Mouse (Mus musculus) liver, embryonic 11.5 days (tissue): Measurements from ENCODE around the gene Secisbp2. TPM values are rescaled to one million over a fixed set of nuclear protein-coding genes. Genes with fewer than 3 reads are reported as not detected.
A peak's percentile ranks its signal among the peaks of the same experiment; 100 is the strongest.

Experiments used
- ATAC-seq: fragments of 200-750 bp; cut with Nextera tagmentation; replicated peaks from 2 replicates; pipeline ENCODE4 v1.8.0; 2017; ENCODE audit warnings: moderate number of reproducible peaks, mild to moderate bottlenecking, moderate TSS enrichment, moderate library complexity; ENCODE audit not compliant: low FRiP score
- DNase-seq: peaks from one replicate; pipeline ENCODE4 v3.0.0-alpha.2; 2017; ENCODE audit warnings: low spot score
- H3K27ac ChIP-seq: fragments of 300-500 bp; sonication (generic); 2 replicates; pipeline ENCODE4 v1.5.1; 2014; ENCODE audit warnings: mild to moderate bottlenecking, low read depth, low read length, control low read depth
- H3K27me3 ChIP-seq: fragments of 300-500 bp; sonication (generic); replicated peaks from 2 replicates; pipeline ENCODE4 v1.6.1; 2014; ENCODE audit warnings: low read length, mixed read lengths; ENCODE audit not compliant: control insufficient read depth, insufficient read depth
- H3K36me3 ChIP-seq: fragments of 300-500 bp; sonication (generic); 2 replicates; pipeline ENCODE4 v1.6.1; 2014; ENCODE audit warnings: mild to moderate bottlenecking, low read length, moderate library complexity, mixed read lengths; ENCODE audit not compliant: control insufficient read depth, insufficient read depth
- H3K4me1 ChIP-seq: fragments of 300-500 bp; sonication (generic); replicated peaks from 2 replicates; pipeline ENCODE4 v1.6.1; 2014; ENCODE audit warnings: low read length, mixed read lengths; ENCODE audit not compliant: control insufficient read depth, insufficient read depth
- H3K4me2 ChIP-seq: fragments of 300-500 bp; sonication (generic); 2 replicates; pipeline ENCODE4 v1.6.1; 2014; ENCODE audit warnings: mild to moderate bottlenecking, control low read depth, moderate library complexity
- H3K4me3 ChIP-seq: fragments of 300-500 bp; sonication (generic); 2 replicates; pipeline ENCODE4 v1.5.1; 2014; ENCODE audit warnings: low read depth, low read length, control low read depth
- H3K9ac ChIP-seq: fragments of 300-500 bp; sonication (generic); 2 replicates; pipeline ENCODE4 v1.6.1; 2014; ENCODE audit warnings: low read depth, low read length, control low read depth
- H3K9me3 ChIP-seq: fragments of 300-500 bp; sonication (generic); 2 replicates; pipeline ENCODE4 v1.6.1; 2016; ENCODE audit warnings: low read length, inconsistent platforms, mixed read lengths; ENCODE audit not compliant: control insufficient read depth
- WGBS: fragments of 180-500 bp; shearing (Covaris S2); extraction: QIAGEN DNeasy Blood & Tissue Kit; methylation state at CpG from one replicate; pipeline ENCODE4 v1.1.7; 2014; 5-methylcytosine and 5-hydroxymethylcytosine counted together
- polyA plus RNA-seq: library from polyadenylated mRNA; unstranded; fragments of >200 nt; fragmentation: Nextera tagmentation; extraction: Ambion mirVana; gene quantifications from 2 replicates; pipeline ENCODE4 v1.2.1, GENCODE M21; 2014

Secisbp2 gene
- polyA plus RNA-seq, 1 experiment from 2014 or later, result 36.1 TPM

- WGBS, result 0% methylated on average over 7 of the region's 7 CpGs
- H3K27ac ChIP-seq, result peak overlapping the region; percentile 77
- peak overlapping the region; percentile 68 for H3K4me3 ChIP-seq
- ATAC-seq (no peak), DNase-seq (no peak)
- H3K27me3 ChIP-seq, result no peaks in the 10 kb centered on the region
- peak overlapping the region; percentile 83 for H3K9ac ChIP-seq
- H3K36me3 ChIP-seq, result no peaks in the 10 kb centered on the region; the same call in 1 of the 2 replicates
- H3K9me3 ChIP-seq, result no peaks in the 10 kb centered on the region
- H3K4me1 ChIP-seq, result peaks cover 14% of the 10 kb centered on the region
- H3K4me2 ChIP-seq, result peak overlapping the region; percentile 73
These were observed 5.6 kb upstream of the Secisbp2 start for GRCm38 (mm10) chr13:51645872-51646271.

GRCm38 (mm10) chr13:51646362-51647027 lies 5.0 kb upstream of the Secisbp2 start:
- Histone ChIP-seq H3K36me3 (no peaks in the 10 kb centered on the region; the same call in 1 of the 2 replicates), H3K4me2 (peak overlapping the region; percentile 73), H3K27me3 (no peaks in the 10 kb centered on the region), H3K9ac (peak overlapping the region; percentile 83), H3K9me3 (no peaks in the 10 kb centered on the region), H3K4me3 (peak overlapping the region; percentile 68), H3K27ac (peak overlapping the region; percentile 71), H3K4me1 (peaks cover 14% of the 10 kb centered on the region)
- ATAC-seq, result no peak
- no peak for DNase-seq
- WGBS, result 15% methylated on average over 3 of the region's 3 CpGs

GRCm38 (mm10) chr13:51647770-51648169 lies 3.7 kb upstream of the Secisbp2 start:
- Histone ChIP-seq H3K27ac (peak overlapping the region; percentile 71), H3K4me3 (peak overlapping the region; percentile 68), H3K4me2 (peak overlapping the region; percentile 73), H3K4me1 (peaks cover 16% of the 10 kb centered on the region), H3K36me3 (peaks cover 3% of the 10 kb centered on the region; the same call in 1 of the 2 replicates), H3K9me3 (no peaks in the 10 kb centered on the region), H3K9ac (peak overlapping the region; percentile 79), H3K27me3 (no peaks in the 10 kb centered on the region)
- DNase-seq, result no peak
- WGBS, result 62% methylated on average over 3 of the region's 3 CpGs
- ATAC-seq, result no peak

GRCm38 (mm10) chr13:51648237-51648636 lies 3.3 kb upstream of the Secisbp2 start:
- H3K9ac ChIP-seq, result peak overlapping the region; percentile 51
- DNase-seq (no peak), ATAC-seq (no peak)
- H3K27ac ChIP-seq, result peak overlapping the region; percentile 71
- 61% methylated on average over 4 of the region's 4 CpGs for WGBS
- peak overlapping the region; percentile 73 for H3K4me2 ChIP-seq
- peaks cover 7% of the 10 kb centered on the region; the same call in 1 of the 2 replicates for H3K36me3 ChIP-seq
- peak overlapping the region; percentile 68 for H3K4me3 ChIP-seq
- no peaks in the 10 kb centered on the region for H3K9me3 ChIP-seq
- H3K4me1 ChIP-seq, result peaks cover 17% of the 10 kb centered on the region
- H3K27me3 ChIP-seq, result no peaks in the 10 kb centered on the region

- peaks cover 17% of the 10 kb centered on the region for H3K4me1 ChIP-seq
- H3K4me3 ChIP-seq, result no peak overlapping the region
- no peaks in the 10 kb centered on the region for H3K9me3 ChIP-seq
- H3K27me3 ChIP-seq, result no peaks in the 10 kb centered on the region
- ATAC-seq (no peak), DNase-seq (no peak)
- H3K27ac ChIP-seq, result no peak overlapping the region; the same call in 1 of the 2 replicates
- 31% methylated on average over 1 of the region's 1 CpGs for WGBS
- peak overlapping the region; percentile 27 for H3K4me2 ChIP-seq
- H3K36me3 ChIP-seq, result peaks cover 17% of the 10 kb centered on the region; the same call in 1 of the 2 replicates
- H3K9ac ChIP-seq, result no peak overlapping the region
These were observed 1.8 kb upstream of the Secisbp2 start for GRCm38 (mm10) chr13:51649740-51650139.

- DNase-seq (no peak), ATAC-seq (no peak)
- no peaks in the 10 kb centered on the region for H3K9me3 ChIP-seq
- H3K36me3 ChIP-seq, result peaks cover 40% of the 10 kb centered on the region
- no peak overlapping the region for H3K9ac ChIP-seq
- no peak overlapping the region for H3K4me3 ChIP-seq
- no peaks in the 10 kb centered on the region for H3K27me3 ChIP-seq
- H3K27ac ChIP-seq, result no peak overlapping the region
- peaks cover 10% of the 10 kb centered on the region for H3K4me1 ChIP-seq
- H3K4me2 ChIP-seq, result no peak overlapping the region
- 93% methylated on average over 6 of the region's 6 CpGs for WGBS
These were observed 1.7 kb downstream of the Secisbp2 start for GRCm38 (mm10) chr13:51653159-51653558.

GRCm38 (mm10) chr13:51653961-51654360 lies 2.5 kb downstream of the Secisbp2 start:
- Histone ChIP-seq H3K4me1 (peaks cover 8% of the 10 kb centered on the region), H3K4me2 (no peak overlapping the region), H3K9me3 (no peaks in the 10 kb centered on the region), H3K27ac (no peak overlapping the region), H3K27me3 (no peaks in the 10 kb centered on the region), H3K9ac (no peak overlapping the region), H3K36me3 (peaks cover 45% of the 10 kb centered on the region), H3K4me3 (no peak overlapping the region)
- no peak for DNase-seq
- no peak for ATAC-seq
- 90% methylated on average over 9 of the region's 9 CpGs for WGBS

- Histone ChIP-seq H3K4me3 (no peak overlapping the region), H3K36me3 (peaks cover 61% of the 10 kb centered on the region), H3K9me3 (no peaks in the 10 kb centered on the region), H3K27me3 (no peaks in the 10 kb centered on the region), H3K27ac (no peak overlapping the region), H3K4me1 (peaks cover 7% of the 10 kb centered on the region), H3K9ac (no peak overlapping the region), H3K4me2 (no peak overlapping the region)
- 93% methylated on average over 13 of the region's 13 CpGs for WGBS
- DNase-seq, result no peak
- ATAC-seq, result no peak
These were observed 5.2 kb downstream of the Secisbp2 start for GRCm38 (mm10) chr13:51656516-51657235.
